Mouse (Mus musculus) thymus, adult 2 months (tissue): ENCODE results near the gene Add1.

ENCODE experiments used
- CTCF ChIP-seq: fragments of 200-500 bp; IDR thresholded peaks from 2 replicates; pipeline ENCODE4 v1.5.1; 2012; ENCODE audit warnings: mild to moderate bottlenecking, control low read depth, low read length, moderate library complexity, borderline replicate concordance; ENCODE audit not compliant: control insufficient read depth, poor library complexity, insufficient read depth; ENCODE audit errors: extremely low read depth
- POLR2A ChIP-seq: fragments of 200-500 bp; IDR thresholded peaks from 2 replicates; pipeline ENCODE4 v1.6.1; 2012; ENCODE audit warnings: mild to moderate bottlenecking, low read length, control low read depth, moderate library complexity; ENCODE audit not compliant: control insufficient read depth, poor library complexity, insufficient read depth; ENCODE audit errors: extremely low read depth

DNA sequence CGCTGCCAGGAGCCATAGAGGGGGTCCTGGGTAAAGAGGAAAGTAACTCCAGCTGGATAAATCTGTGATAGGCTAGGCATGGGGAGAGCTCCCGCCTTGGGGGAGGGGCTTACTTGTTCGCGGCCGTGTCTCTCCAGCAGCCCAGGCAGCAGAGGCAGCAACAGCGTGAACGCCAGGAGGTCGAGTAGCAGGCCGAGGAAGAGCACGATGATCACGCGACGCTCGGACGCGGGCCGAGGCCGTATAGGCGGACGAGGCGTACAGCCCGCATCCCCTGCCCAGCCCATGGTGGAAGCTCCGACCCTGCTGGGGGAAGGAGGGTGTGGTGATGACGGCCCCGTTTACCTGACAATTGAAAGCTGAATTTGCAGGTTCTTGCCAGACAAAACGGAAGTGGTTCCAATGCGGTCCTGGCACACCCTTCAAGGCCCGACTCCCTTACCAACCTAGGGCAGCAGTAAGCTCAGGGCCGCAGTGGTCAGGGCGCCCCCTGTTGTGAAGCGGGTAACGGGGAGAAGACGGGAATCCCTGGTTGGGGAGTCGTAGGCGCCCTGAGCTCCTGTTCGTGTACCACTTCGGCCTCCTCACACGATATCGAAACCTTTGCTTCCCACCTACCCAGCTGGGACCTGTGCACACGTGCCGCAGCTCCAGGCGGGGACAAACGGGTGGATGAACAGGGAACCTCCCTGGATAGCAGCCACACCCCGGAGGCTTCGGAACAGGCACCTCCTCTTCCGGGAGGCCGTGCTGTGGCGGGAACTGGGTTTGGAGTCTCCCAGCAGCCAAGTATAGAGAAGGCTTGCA lies 63.2 kb downstream of the Add1 start, which contains the start of gene Mfsd10:
- TF ChIP-seq POLR2A (0 out of 2 replicates have a peak, but pooled peaks have one; percentile 30), CTCF (0 out of 2 replicates have a peak, but pooled peaks have one; percentile 57)
